Mouse (Mus musculus) heart, embryonic 10.5 days (tissue): ENCODE data around the gene Inpp4a. TPM values are rescaled to one million over a fixed set of nuclear protein-coding genes. Genes with fewer than 3 reads are reported as not detected.

Experiments
- DNase-seq: peaks from one replicate; pipeline ENCODE4 v3.0.0-alpha.2; 2017; ENCODE audit warnings: low spot score
- H3K27ac ChIP-seq: fragments of 300-500 bp; sonication (generic); 2 replicates; pipeline ENCODE4 v1.5.1; 2016; ENCODE audit warnings: mild to moderate bottlenecking
- H3K27me3 ChIP-seq: fragments of 300-500 bp; sonication (generic); 2 replicates; pipeline ENCODE4 v1.6.1; 2016; ENCODE audit warnings: mild to moderate bottlenecking; ENCODE audit not compliant: poor library complexity, insufficient read depth, severe bottlenecking
- H3K36me3 ChIP-seq: fragments of 300-500 bp; sonication (generic); 2 replicates; pipeline ENCODE4 v1.6.1; 2016; ENCODE audit warnings: mild to moderate bottlenecking, moderate library complexity
- H3K4me1 ChIP-seq: fragments of 300-500 bp; sonication (generic); 2 replicates; pipeline ENCODE4 v1.6.1; 2016; ENCODE audit warnings: mild to moderate bottlenecking
- H3K4me3 ChIP-seq: fragments of 300-500 bp; sonication (generic); 2 replicates; pipeline ENCODE4 v1.5.1; 2016; ENCODE audit warnings: mild to moderate bottlenecking, moderate library complexity
- H3K9me3 ChIP-seq: fragments of 300-500 bp; sonication (generic); 2 replicates; pipeline ENCODE4 v1.6.1; 2016; ENCODE audit warnings: mild to moderate bottlenecking, moderate library complexity
- WGBS: fragments of 180-500 bp; shearing (Covaris S2); methylation state at CpG from one replicate; pipeline ENCODE4 v1.1.7; 2016; 5-methylcytosine and 5-hydroxymethylcytosine counted together
- polyA plus RNA-seq: library from polyadenylated mRNA; unstranded; fragments of >200 nt; fragmentation: Nextera tagmentation; extraction: Ambion mirVana; gene quantifications from 2 replicates; pipeline ENCODE4 v1.2.1, GENCODE M21; 2016

Inpp4a gene
- polyA plus RNA-seq, 1 experiment from 2014 or later, result 10.5 TPM

GRCm38 (mm10) chr1:37368768-37369385 lies 69.2 kb downstream of the Inpp4a start:
- Histone ChIP-seq H3K9me3 (no peaks in the 10 kb centered on the region), H3K4me1 (peaks cover 28% of the 10 kb centered on the region), H3K27me3 (no peaks in the 10 kb centered on the region), H3K36me3 (peaks cover 17% of the 10 kb centered on the region; the same call in 1 of the 2 replicates), H3K27ac (no peak overlapping the region), H3K4me3 (no peak overlapping the region)
- 56% methylated on average over 7 of the region's 7 CpGs for WGBS
- no peak for DNase-seq

DNA sequence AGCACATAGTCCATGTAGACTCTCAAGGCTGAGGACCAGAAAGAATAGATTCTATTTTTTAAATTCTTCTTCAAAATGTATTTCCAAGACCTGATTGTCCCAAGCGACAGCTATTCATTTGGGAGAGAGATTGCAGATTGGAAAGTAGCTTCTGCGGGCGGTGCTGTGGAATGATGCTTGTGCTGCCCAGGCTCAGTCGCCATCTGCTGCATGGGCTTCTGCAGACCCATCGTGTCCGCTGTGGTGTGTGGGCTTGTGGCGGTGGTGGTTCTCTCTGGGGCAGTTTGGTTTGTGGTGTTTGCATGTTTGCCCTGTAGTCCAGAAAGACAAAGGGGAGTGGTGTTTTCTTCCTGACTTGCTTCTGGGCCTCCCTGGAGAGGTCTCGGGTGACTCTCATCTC lies 76.5 kb downstream of the Inpp4a start:
- Histone ChIP-seq H3K9me3 (no peaks in the 10 kb centered on the region), H3K27ac (no peak overlapping the region), H3K4me3 (no peak overlapping the region), H3K4me1 (peaks cover 27% of the 10 kb centered on the region), H3K36me3 (peaks cover 18% of the 10 kb centered on the region), H3K27me3 (no peaks in the 10 kb centered on the region)
- 93% methylated on average over 8 of the region's 8 CpGs for WGBS
- no peak for DNase-seq

DNA sequence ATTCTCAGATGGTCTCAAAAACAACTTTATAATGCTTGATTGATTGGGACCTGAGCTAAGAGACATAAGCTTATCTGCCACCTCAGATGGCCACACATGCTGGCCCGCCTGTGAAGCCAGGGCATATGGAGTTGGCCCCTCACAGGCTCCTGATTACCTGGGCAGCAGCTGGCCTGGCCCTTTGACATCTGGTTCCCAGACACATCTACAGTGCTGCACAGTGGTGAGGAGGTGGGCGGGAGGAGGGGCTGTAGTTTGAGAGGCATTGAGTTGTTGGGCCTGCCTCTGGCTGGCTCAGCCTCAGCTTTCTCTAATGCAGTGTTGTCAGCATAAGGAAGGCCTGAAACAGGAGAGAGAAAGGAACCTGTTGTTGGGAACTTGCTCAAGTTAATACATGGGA lies 77.1 kb downstream of the Inpp4a start:
- Histone ChIP-seq H3K4me1 (peaks cover 27% of the 10 kb centered on the region), H3K4me3 (no peak overlapping the region), H3K27ac (no peak overlapping the region), H3K36me3 (peaks cover 18% of the 10 kb centered on the region), H3K9me3 (no peaks in the 10 kb centered on the region), H3K27me3 (no peaks in the 10 kb centered on the region)
- WGBS, result 66% methylated on average over 2 of the region's 2 CpGs
- no peak for DNase-seq

DNA sequence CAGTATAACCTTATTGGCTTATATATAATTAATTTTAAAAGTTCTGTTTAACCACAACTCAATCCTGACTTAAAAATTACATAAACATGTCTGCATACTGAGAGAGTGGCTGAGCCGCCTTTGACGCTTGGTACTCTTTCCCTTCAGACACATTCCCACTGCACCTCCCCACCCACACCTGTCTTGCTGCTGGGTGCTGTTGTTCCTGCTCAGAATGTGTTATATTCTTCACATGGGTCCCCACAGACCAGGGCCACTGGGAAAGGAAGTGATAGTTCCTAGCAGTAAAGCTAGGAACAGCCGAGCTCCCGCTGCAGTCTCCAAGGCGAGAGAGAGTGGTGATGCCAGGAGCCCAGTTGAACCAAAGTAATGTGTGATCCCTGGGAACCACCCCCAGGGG lies 78.4 kb downstream of the Inpp4a start:
- DNase-seq, result no peak
- peaks cover 18% of the 10 kb centered on the region for H3K36me3 ChIP-seq
- no peak overlapping the region for H3K27ac ChIP-seq
- no peak overlapping the region for H3K4me3 ChIP-seq
- WGBS, result 93% methylated on average over 5 of the region's 5 CpGs
- H3K9me3 ChIP-seq, result no peaks in the 10 kb centered on the region
- no peaks in the 10 kb centered on the region for H3K27me3 ChIP-seq
- H3K4me1 ChIP-seq, result peaks cover 18% of the 10 kb centered on the region

GRCm38 (mm10) chr1:37379536-37379935 lies 79.9 kb downstream of the Inpp4a start:
- H3K4me1 ChIP-seq, result peaks cover 26% of the 10 kb centered on the region
- H3K36me3 ChIP-seq, result peaks cover 18% of the 10 kb centered on the region
- H3K9me3 ChIP-seq, result no peaks in the 10 kb centered on the region
- H3K4me3 ChIP-seq, result no peak overlapping the region
- 53% methylated on average over 4 of the region's 4 CpGs for WGBS
- H3K27ac ChIP-seq, result no peak overlapping the region
- no peaks in the 10 kb centered on the region for H3K27me3 ChIP-seq
- DNase-seq, result no peak

- Histone ChIP-seq H3K27me3 (no peaks in the 10 kb centered on the region), H3K27ac (no peak overlapping the region), H3K4me1 (peaks cover 33% of the 10 kb centered on the region), H3K9me3 (no peaks in the 10 kb centered on the region), H3K4me3 (no peak overlapping the region), H3K36me3 (peaks cover 11% of the 10 kb centered on the region)
- 92% methylated on average over 5 of the region's 5 CpGs for WGBS
- DNase-seq, result no peak
Observed at GRCm38 (mm10) chr1:37380913-37381312, 81.2 kb downstream of the Inpp4a start.

DNA sequence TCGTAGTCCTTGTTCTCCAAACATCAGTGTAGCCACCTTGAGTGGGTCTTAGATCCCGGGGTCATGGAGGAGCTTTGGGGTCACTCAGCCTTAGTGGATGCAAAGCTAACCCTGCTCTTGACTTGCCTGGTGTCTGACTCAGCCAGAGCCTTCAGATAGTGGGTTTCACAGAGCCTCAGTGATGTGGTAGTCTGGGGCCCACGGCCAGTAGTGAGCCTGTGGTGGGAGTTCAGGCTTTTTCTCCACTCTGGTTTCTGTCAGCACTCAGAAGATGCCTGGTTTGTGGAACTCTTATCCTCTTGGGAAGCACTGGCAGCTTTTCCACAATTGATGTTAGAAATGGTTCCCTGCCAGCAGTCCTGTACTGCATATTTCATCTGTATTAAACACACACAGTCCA lies 84.6 kb downstream of the Inpp4a start:
- H3K27ac ChIP-seq, result 0 out of 2 replicates have a peak overlapping the region, but pooled peaks have one; percentile 22
- no peaks in the 10 kb centered on the region for H3K27me3 ChIP-seq
- DNase-seq, result no peak
- no peak overlapping the region for H3K4me3 ChIP-seq
- 63% methylated on average over 3 of the region's 3 CpGs for WGBS
- peaks cover 44% of the 10 kb centered on the region for H3K4me1 ChIP-seq
- H3K36me3 ChIP-seq, result peaks cover 11% of the 10 kb centered on the region
- H3K9me3 ChIP-seq, result no peaks in the 10 kb centered on the region

GRCm38 (mm10) chr1:37386448-37386971 lies 86.8 kb downstream of the Inpp4a start:
- DNase-seq, result no peak
- Histone ChIP-seq H3K4me3 (no peak overlapping the region), H3K36me3 (peaks cover 8% of the 10 kb centered on the region; the same call in 1 of the 2 replicates), H3K9me3 (no peaks in the 10 kb centered on the region), H3K27ac (peak overlapping the region; percentile 84), H3K27me3 (no peaks in the 10 kb centered on the region), H3K4me1 (peaks cover 47% of the 10 kb centered on the region)
- WGBS, result 37% methylated on average over 7 of the region's 7 CpGs

- H3K27me3 ChIP-seq, result no peaks in the 10 kb centered on the region
- no peaks in the 10 kb centered on the region for H3K9me3 ChIP-seq
- DNase-seq, result no peak
- H3K4me1 ChIP-seq, result peaks cover 22% of the 10 kb centered on the region
- H3K27ac ChIP-seq, result no peak overlapping the region
- 77% methylated on average over 5 of the region's 5 CpGs for WGBS
- H3K4me3 ChIP-seq, result no peak overlapping the region
- H3K36me3 ChIP-seq, result peaks cover 21% of the 10 kb centered on the region; the same call in 1 of the 2 replicates
Observed at GRCm38 (mm10) chr1:37393174-37393573, 93.5 kb downstream of the Inpp4a start.

DNA sequence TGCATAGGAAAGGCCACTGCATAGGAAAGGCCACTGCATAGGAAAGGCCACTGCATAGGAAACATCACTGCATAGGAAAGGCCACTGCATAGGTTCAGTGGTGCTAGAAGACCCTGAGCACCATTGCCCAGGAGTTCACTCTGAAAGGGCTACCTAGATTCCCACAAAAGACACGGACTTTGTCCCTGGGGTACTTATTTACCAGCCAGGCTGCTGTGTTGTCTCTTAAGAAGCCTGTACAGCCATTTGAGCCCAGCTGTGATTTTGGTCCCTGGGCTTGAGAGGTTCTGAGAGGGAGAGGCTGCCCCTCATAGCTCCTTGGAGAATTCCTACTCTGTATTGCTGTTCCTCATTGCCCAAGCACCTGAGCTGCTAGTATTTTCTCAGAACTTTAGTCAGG lies 96.8 kb downstream of the Inpp4a start:
- DNase-seq, result no peak
- WGBS, result 55% methylated on average over 1 of the region's 1 CpGs
- Histone ChIP-seq H3K36me3 (peaks cover 13% of the 10 kb centered on the region; the same call in 1 of the 2 replicates), H3K4me1 (peaks cover 35% of the 10 kb centered on the region), H3K27ac (no peak overlapping the region), H3K27me3 (no peaks in the 10 kb centered on the region), H3K4me3 (no peak overlapping the region), H3K9me3 (no peaks in the 10 kb centered on the region)

DNA sequence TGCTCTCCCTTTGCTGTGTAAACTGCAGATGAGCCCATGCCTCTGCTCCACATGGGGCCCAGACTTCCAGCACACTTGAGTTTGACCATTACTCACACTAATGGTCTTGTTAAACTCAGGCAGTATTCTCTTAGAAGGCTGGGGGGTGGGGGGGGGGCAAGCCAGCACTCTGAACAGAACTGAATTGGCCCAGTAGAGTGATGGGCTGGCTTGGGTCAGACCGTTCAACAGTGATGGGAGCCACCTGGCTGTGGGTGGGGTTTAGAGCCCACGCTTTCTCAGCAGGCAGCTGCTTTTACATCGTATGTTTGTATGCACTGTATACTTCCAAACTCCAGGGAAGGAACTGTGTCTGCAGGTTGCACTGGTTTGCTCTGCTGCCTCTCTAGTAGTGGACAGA lies 99.3 kb downstream of the Inpp4a start:
- Histone ChIP-seq H3K27ac (peak overlapping the region; percentile 71), H3K27me3 (no peaks in the 10 kb centered on the region), H3K36me3 (peaks cover 4% of the 10 kb centered on the region; the same call in 1 of the 2 replicates), H3K4me3 (no peak overlapping the region), H3K4me1 (peaks cover 35% of the 10 kb centered on the region), H3K9me3 (no peaks in the 10 kb centered on the region)
- 41% methylated on average over 3 of the region's 3 CpGs for WGBS
- DNase-seq, result no peak

DNA sequence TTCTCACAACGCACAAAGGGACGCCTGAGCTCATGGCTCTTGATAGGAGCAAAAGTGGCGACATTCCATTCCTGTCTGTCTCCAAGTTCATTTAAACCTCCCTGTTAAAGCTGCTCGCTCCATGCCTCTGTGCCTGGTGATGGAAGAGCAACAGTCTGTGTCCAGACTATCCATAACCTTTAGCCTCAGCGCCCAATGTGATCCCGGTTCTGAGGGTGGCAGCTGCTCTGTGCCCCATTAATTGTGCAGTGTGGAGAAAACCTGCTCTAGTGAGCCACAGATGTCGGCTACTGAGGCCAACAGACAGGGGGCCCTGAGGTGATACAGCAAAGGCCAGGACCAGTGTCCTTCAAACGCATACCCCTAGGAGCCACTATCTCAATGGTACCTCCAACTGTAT lies 100.1 kb downstream of the Inpp4a start:
- Histone ChIP-seq H3K27ac (peak overlapping the region; percentile 71; the same call in 1 of the 2 replicates), H3K4me3 (0 out of 2 replicates have a peak overlapping the region, but pooled peaks have one; percentile 15), H3K9me3 (no peaks in the 10 kb centered on the region), H3K27me3 (no peaks in the 10 kb centered on the region), H3K36me3 (peaks cover 2% of the 10 kb centered on the region; the same call in 1 of the 2 replicates), H3K4me1 (peaks cover 35% of the 10 kb centered on the region)
- no peak for DNase-seq
- WGBS, result 44% methylated on average over 8 of the region's 8 CpGs

DNA sequence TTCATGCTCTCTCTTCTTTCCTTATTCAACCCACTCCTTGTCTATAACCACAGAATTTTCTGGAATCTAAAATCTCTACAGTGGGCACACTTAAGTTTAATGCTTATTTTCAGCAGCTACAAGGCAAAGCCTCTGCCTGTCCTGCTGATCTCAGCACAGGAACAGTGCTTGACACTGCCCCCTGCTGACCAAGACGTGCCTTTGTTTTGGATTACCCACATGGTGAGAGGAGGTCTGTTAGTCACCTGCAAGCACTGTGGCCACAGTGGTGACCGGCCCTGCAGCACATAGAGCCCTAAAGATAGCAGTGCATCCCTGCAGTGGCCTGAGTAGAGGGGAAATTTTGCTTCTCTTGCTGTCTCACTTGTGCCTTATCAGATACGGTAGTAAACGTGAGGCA lies 102.0 kb downstream of the Inpp4a start:
- 0 out of 2 replicates have a peak, but pooled peaks cover 2% of the 10 kb centered on the region for H3K36me3 ChIP-seq
- WGBS, result 50% methylated on average over 4 of the region's 4 CpGs
- H3K27me3 ChIP-seq, result no peaks in the 10 kb centered on the region
- peaks cover 32% of the 10 kb centered on the region for H3K4me1 ChIP-seq
- H3K4me3 ChIP-seq, result no peak overlapping the region
- H3K9me3 ChIP-seq, result no peaks in the 10 kb centered on the region
- no peak overlapping the region for H3K27ac ChIP-seq
- DNase-seq, result no peak
